Mouse (Mus musculus): ENCODE measurements around the gene Scgb3a1.

DNA sequence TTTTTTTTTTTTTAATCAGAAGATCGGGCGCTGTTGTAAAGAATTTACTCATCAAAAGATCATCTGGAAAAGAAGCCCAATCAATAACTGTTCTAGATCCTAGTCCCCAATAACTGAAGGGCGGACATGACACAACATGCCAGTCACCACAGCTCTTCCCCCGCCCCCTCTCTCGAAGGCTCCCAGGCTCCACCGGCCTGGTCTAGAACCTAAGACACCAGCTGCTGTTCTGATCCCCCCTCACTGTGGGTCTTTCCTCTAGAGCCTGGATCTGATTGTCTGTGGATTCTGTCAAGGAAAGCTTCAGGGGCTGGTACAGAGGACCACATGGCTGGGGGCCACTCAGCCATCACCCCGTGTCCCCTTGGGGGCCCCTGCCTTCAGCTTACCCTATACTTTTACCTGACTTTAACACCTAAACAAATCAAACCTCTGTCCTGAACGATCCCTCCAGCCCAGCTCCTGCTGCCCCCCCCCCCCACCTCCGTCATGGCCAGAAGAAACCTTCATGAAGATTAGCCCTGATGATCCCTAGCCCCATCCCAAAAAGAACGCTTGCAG, 11.6 kb upstream of the Scgb3a1 start:
- TF ChIP-seq POLR2A (IDR thresholded peaks at IDR 0.05; ENCODE audit: extremely low read depth, insufficient read depth, low read length) (no peak), CTCF (IDR thresholded peaks at IDR 0.05; ENCODE audit: extremely low read depth, insufficient read depth, low read length) (no peak)
